Mouse (Mus musculus) limb, embryonic 13.5 days (tissue): ENCODE data around the gene Zbtb38. TPM values are rescaled to one million over a fixed set of nuclear protein-coding genes. Genes with fewer than 3 reads are reported as not detected.

ENCODE experiments used
- ATAC-seq: fragments of 200-750 bp; cut with Nextera tagmentation; 2 replicates; pipeline ENCODE4 v1.8.0; 2017; ENCODE audit warnings: low read depth, moderate number of reproducible peaks, moderate TSS enrichment; ENCODE audit not compliant: low FRiP score
- H3K27ac ChIP-seq: fragments of 300-500 bp; sonication (generic); 2 replicates; pipeline ENCODE4 v1.5.1; 2015; ENCODE audit warnings: inconsistent platforms, mild to moderate bottlenecking, moderate library complexity
- H3K27me3 ChIP-seq: fragments of 300-500 bp; sonication (generic); 2 replicates; pipeline ENCODE4 v1.6.1; 2015; ENCODE audit warnings: mild to moderate bottlenecking, inconsistent platforms
- H3K36me3 ChIP-seq: fragments of 300-500 bp; sonication (generic); 2 replicates; pipeline ENCODE4 v1.6.1; 2015; ENCODE audit warnings: inconsistent platforms, mild to moderate bottlenecking, moderate library complexity
- H3K4me1 ChIP-seq: fragments of 300-500 bp; sonication (generic); 2 replicates; pipeline ENCODE4 v1.6.1; 2015; ENCODE audit warnings: inconsistent platforms
- H3K4me2 ChIP-seq: fragments of 300-500 bp; sonication (generic); replicated peaks from 2 replicates; pipeline ENCODE4 v1.6.1; 2015; ENCODE audit warnings: inconsistent platforms, mild to moderate bottlenecking, moderate library complexity
- H3K4me3 ChIP-seq: fragments of 300-500 bp; sonication (generic); 2 replicates; pipeline ENCODE4 v1.5.1; 2015; ENCODE audit warnings: moderate library complexity, mild to moderate bottlenecking, inconsistent platforms
- H3K9ac ChIP-seq: fragments of 300-500 bp; sonication (generic); 2 replicates; pipeline ENCODE4 v1.6.1; 2015; ENCODE audit warnings: mild to moderate bottlenecking, inconsistent platforms
- H3K9me3 ChIP-seq: fragments of 300-500 bp; sonication (generic); 2 replicates; pipeline ENCODE4 v1.6.1; 2016; ENCODE audit warnings: inconsistent platforms
- WGBS: fragments of 180-500 bp; shearing (Covaris S2); methylation state at CpG from one replicate; pipeline ENCODE4 v1.1.7; 2015; 5-methylcytosine and 5-hydroxymethylcytosine counted together
- polyA plus RNA-seq: library from polyadenylated mRNA; unstranded; fragments of >200 nt; fragmentation: Nextera tagmentation; extraction: Ambion mirVana; gene quantifications from 2 replicates; pipeline ENCODE4 v1.2.1, GENCODE M21; 2015

Zbtb38 gene
- polyA plus RNA-seq, 1 experiment from 2014 or later: 14.4 TPM

DNA sequence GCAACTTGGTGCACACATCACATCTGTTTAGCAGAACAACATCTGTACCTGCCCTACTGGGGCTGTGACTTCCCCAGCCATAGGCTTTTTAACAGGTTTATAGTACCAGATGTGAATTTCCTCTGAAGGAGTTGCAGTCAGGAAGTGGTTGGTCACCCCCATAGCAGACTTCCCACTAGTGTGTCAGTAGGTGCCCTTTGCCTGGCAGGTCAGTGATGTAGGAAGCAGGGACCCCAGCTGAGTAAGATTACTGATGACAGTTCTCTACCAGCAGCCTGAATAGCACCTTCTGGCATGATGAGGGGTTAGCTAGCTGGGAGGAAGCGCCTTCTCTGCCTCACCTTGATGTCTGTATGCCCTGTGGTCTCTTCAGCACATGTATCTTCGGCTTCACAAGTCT is 118.9 kb downstream of the Zbtb38 start:
- H3K9me3 ChIP-seq: no peaks in the 10 kb centered on the region
- H3K4me3 ChIP-seq: no peak overlapping the region
- H3K9ac ChIP-seq: no peak overlapping the region
- peaks cover 22% of the 10 kb centered on the region for H3K4me1 ChIP-seq
- 71% methylated on average over 2 of the region's 2 CpGs for WGBS
- no peak overlapping the region for H3K4me2 ChIP-seq
- no peak for ATAC-seq
- H3K36me3 ChIP-seq: no peaks in the 10 kb centered on the region
- no peak overlapping the region for H3K27ac ChIP-seq
- H3K27me3 ChIP-seq: no peaks in the 10 kb centered on the region

Other genes starting within 250 kb of the Zbtb38 start
- gene Gm28729, start 227.6 kb downstream of the Zbtb38 start, polyA plus RNA-seq: 0.14 TPM in 1 of 2 replicates, not detected in the other
- gene Rasa2, start 121.2 kb downstream of the Zbtb38 start, polyA plus RNA-seq: 22.7 and 25.1 TPM in 2 replicates
- gene Pxylp1, start 139.8 kb upstream of the Zbtb38 start, polyA plus RNA-seq: 26.3 and 28.7 TPM in 2 replicates